Mouse (Mus musculus): Measurements from ENCODE around the gene Il22ra2. TPM values are rescaled to one million over a fixed set of nuclear protein-coding genes. Genes with fewer than 3 reads are reported as not detected.

Il22ra2 gene
- polyA plus RNA-seq, 1 experiment from 2014 or later: not detected

GRCm38 (mm10) chr10:19619736-19620135 lies 2.1 kb upstream of the Il22ra2 start:
- Histone ChIP-seq H3K4me2 (no peak overlapping the region), H3K36me3 (ENCODE audit: insufficient read depth) (no peaks in the 10 kb centered on the region), H3K9me3 (ENCODE audit: low read depth, low read length) (no peaks in the 10 kb centered on the region), H3K27me3 (ENCODE audit: insufficient read depth, low read length) (no peaks in the 10 kb centered on the region), H3K4me1 (ENCODE audit: insufficient read depth) (no peaks in the 10 kb centered on the region), H3K4me3 (ENCODE audit: low read depth, low read length) (no peak overlapping the region), H3K9ac (no peak overlapping the region), H3K27ac (ENCODE audit: low read depth) (no peak overlapping the region)
- no peak for TF ChIP-seq CTCF (IDR thresholded peaks at IDR 0.05; ENCODE audit: low read depth)
- 55% methylated on average over 5 of the region's 5 CpGs for WGBS
- ATAC-seq (ENCODE audit: insufficient read depth): no peak
- no peak for DNase-seq

DNA sequence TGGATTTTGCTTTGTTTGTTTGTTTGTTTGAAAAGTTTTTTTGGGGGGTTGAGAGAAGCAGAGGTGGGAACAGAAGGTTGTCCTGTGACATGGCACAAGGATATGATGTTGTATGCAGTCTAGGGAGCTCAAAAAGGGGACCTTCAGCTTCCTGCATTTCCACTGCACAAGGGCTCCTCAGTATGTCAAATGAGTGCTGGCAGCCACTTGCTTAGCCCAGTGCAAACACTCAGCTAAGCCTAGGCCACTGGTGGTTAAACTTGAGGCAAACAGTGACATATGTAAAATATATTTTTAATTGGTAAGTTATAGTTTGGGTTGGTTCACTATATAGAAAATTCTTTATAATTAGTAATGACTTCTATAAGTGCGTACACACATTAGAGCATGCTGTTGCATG lies 2.8 kb downstream of the Il22ra2 start:
- no peak overlapping the region for H3K9ac ChIP-seq
- H3K4me3 ChIP-seq (ENCODE audit: low read depth, low read length): no peak overlapping the region
- H3K9me3 ChIP-seq (ENCODE audit: low read depth, low read length): no peaks in the 10 kb centered on the region
- H3K27me3 ChIP-seq (ENCODE audit: insufficient read depth, low read length): no peaks in the 10 kb centered on the region
- no peaks in the 10 kb centered on the region for H3K36me3 ChIP-seq (ENCODE audit: insufficient read depth)
- TF ChIP-seq CTCF (IDR thresholded peaks at IDR 0.05; ENCODE audit: low read depth): no peak
- no peaks in the 10 kb centered on the region for H3K4me1 ChIP-seq (ENCODE audit: insufficient read depth)
- ATAC-seq (ENCODE audit: insufficient read depth): no peak
- DNase-seq: peak; percentile 23
- 73% methylated on average over 1 of the region's 1 CpGs for WGBS
- H3K4me2 ChIP-seq: no peak overlapping the region
- H3K27ac ChIP-seq (ENCODE audit: low read depth): no peak overlapping the region

GRCm38 (mm10) chr10:19627342-19627741 lies 5.5 kb downstream of the Il22ra2 start:
- DNase-seq: no peak
- 92% methylated on average over 2 of the region's 2 CpGs for WGBS
- no peaks in the 10 kb centered on the region for H3K27me3 ChIP-seq (ENCODE audit: insufficient read depth, low read length)

GRCm38 (mm10) chr10:19627748-19628147 lies 6.0 kb downstream of the Il22ra2 start:
- Histone ChIP-seq H3K4me2 (no peak overlapping the region), H3K9ac (no peak overlapping the region), H3K27me3 (ENCODE audit: insufficient read depth, low read length) (no peaks in the 10 kb centered on the region), H3K27ac (ENCODE audit: low read depth) (no peak overlapping the region), H3K36me3 (ENCODE audit: insufficient read depth) (no peaks in the 10 kb centered on the region), H3K4me3 (ENCODE audit: low read depth, low read length) (no peak overlapping the region), H3K4me1 (ENCODE audit: insufficient read depth) (no peaks in the 10 kb centered on the region), H3K9me3 (ENCODE audit: low read depth, low read length) (no peaks in the 10 kb centered on the region)
- WGBS: 72% methylated on average over 4 of the region's 4 CpGs
- no peak for TF ChIP-seq CTCF (IDR thresholded peaks at IDR 0.05; ENCODE audit: low read depth)
- ATAC-seq (ENCODE audit: insufficient read depth) (no peak), DNase-seq (no peak)

More at GRCm38 (mm10) chr10:19627342-19627741, 5.5 kb downstream of the Il22ra2 start:
- H3K9ac ChIP-seq: no peak overlapping the region
- H3K27ac ChIP-seq (ENCODE audit: low read depth): no peak overlapping the region
- no peaks in the 10 kb centered on the region for H3K4me1 ChIP-seq (ENCODE audit: insufficient read depth)
- ATAC-seq (ENCODE audit: insufficient read depth): no peak
- no peak for TF ChIP-seq CTCF (IDR thresholded peaks at IDR 0.05; ENCODE audit: low read depth)
- no peak overlapping the region for H3K4me2 ChIP-seq
- no peaks in the 10 kb centered on the region for H3K9me3 ChIP-seq (ENCODE audit: low read depth, low read length)
- no peak overlapping the region for H3K4me3 ChIP-seq (ENCODE audit: low read depth, low read length)
- H3K36me3 ChIP-seq (ENCODE audit: insufficient read depth): no peaks in the 10 kb centered on the region

DNA sequence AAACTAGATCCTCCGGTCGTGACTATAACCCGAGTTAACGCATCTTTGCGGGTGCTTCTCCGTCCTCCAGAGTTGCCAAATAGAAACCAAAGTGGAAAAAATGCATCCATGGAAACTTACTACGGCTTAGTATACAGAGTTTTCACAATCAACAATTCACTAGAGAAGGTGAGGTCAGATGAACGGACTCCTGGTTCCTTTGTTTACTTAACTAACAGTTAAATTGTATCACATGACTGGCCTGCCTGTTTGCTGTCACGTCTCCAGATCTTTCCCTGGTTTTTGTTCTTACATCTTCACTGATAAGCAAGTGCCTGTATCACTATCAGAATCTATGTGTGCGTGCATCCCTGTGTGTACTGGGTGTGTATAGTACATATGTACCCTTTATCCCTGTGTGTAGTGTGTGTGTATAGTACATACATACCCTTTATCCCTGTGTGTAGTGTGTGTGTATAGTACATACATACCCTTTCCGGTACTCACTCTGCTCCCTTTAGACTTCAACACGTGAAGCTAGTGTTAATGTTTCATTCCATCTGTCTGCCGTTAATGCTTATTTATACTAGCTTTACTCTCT lies 9.9 kb downstream of the Il22ra2 start:
- ATAC-seq (ENCODE audit: insufficient read depth): peak; percentile 35; the same call in 1 of the 2 replicates
- Histone ChIP-seq H3K4me2 (no peak overlapping the region), H3K27ac (ENCODE audit: low read depth) (no peak overlapping the region), H3K9me3 (ENCODE audit: low read depth, low read length) (no peaks in the 10 kb centered on the region), H3K9ac (no peak overlapping the region), H3K27me3 (ENCODE audit: insufficient read depth, low read length) (no peaks in the 10 kb centered on the region), H3K4me1 (ENCODE audit: insufficient read depth) (no peaks in the 10 kb centered on the region), H3K36me3 (ENCODE audit: insufficient read depth) (no peaks in the 10 kb centered on the region), H3K4me3 (ENCODE audit: low read depth, low read length) (no peak overlapping the region)
- no peak for TF ChIP-seq CTCF (IDR thresholded peaks at IDR 0.05; ENCODE audit: low read depth)
- 43% methylated on average over 13 of the region's 13 CpGs for WGBS
- no peak for DNase-seq

DNA sequence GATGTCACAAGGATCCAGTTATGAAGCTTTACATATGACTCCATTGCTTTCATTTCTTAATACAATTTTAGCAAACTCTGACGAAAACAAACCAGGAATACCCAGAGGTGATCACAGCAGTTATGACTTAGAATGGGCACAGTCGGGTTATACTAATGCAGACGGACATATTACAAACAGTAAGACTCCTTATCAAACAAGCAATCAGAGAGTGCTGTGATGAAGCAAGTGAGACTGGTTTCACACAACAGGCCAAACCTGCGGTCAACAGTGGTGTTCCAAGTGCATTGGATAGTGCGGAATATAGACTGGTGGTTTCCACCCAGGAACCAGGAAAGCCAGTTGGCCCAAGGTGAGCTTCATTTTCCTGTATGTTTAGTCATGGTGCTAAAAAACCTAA lies 17.1 kb downstream of the Il22ra2 start:
- WGBS: 79% methylated on average over 5 of the region's 5 CpGs
- Histone ChIP-seq H3K9ac (no peak overlapping the region), H3K9me3 (ENCODE audit: low read depth, low read length) (no peaks in the 10 kb centered on the region), H3K36me3 (ENCODE audit: insufficient read depth) (no peaks in the 10 kb centered on the region), H3K4me2 (no peak overlapping the region), H3K4me1 (ENCODE audit: insufficient read depth) (no peaks in the 10 kb centered on the region), H3K27me3 (ENCODE audit: insufficient read depth, low read length) (no peaks in the 10 kb centered on the region), H3K4me3 (ENCODE audit: low read depth, low read length) (no peak overlapping the region), H3K27ac (ENCODE audit: low read depth) (no peak overlapping the region)
- TF ChIP-seq CTCF (IDR thresholded peaks at IDR 0.05; ENCODE audit: low read depth): no peak
- DNase-seq (no peak), ATAC-seq (ENCODE audit: insufficient read depth) (no peak)

- 89% methylated on average over 1 of the region's 1 CpGs for WGBS
- Histone ChIP-seq H3K36me3 (ENCODE audit: insufficient read depth) (no peaks in the 10 kb centered on the region), H3K27me3 (ENCODE audit: insufficient read depth, low read length) (no peaks in the 10 kb centered on the region), H3K27ac (ENCODE audit: low read depth) (no peak overlapping the region), H3K4me3 (ENCODE audit: low read depth, low read length) (no peak overlapping the region), H3K4me2 (no peak overlapping the region), H3K4me1 (ENCODE audit: insufficient read depth) (no peaks in the 10 kb centered on the region), H3K9me3 (ENCODE audit: low read depth, low read length) (no peaks in the 10 kb centered on the region), H3K9ac (no peak overlapping the region)
- no peak for DNase-seq
- no peak for ATAC-seq (ENCODE audit: insufficient read depth)
- no peak for TF ChIP-seq CTCF (IDR thresholded peaks at IDR 0.05; ENCODE audit: low read depth)
Observed at GRCm38 (mm10) chr10:19639630-19640029, 17.8 kb downstream of the Il22ra2 start.

Measured in lung, embryonic 14.5 days (tissue).